Mouse (Mus musculus) layer of hippocampus, postnatal 36 days (tissue): ENCODE measurements around the gene Laptm4a. TPM values are rescaled to one million over a fixed set of nuclear protein-coding genes. Genes with fewer than 3 reads are reported as not detected.
A peak's percentile ranks its signal among the peaks of the same experiment; 100 is the strongest.
"Not testable (repeated sequence)": the region's sequence is repeated elsewhere in the genome, so short reads cannot be mapped to it uniquely, and the experiment has no call there.

Experiments used
- DNase-seq, 2 experiments: peaks; one replicate each; pipeline ENCODE4 v3.0.0; 2022
- total RNA-seq, 2 experiments: library from RNA; stranded (reverse); gene quantifications; 2 replicates each; pipeline ENCODE4 v1.2.3; 2021

Gene Laptm4a
- total RNA-seq, 2 experiments from 2014 or later = 211 to 225 TPM

- no peak for DNase-seq
These were observed 8.4 kb upstream of the Laptm4a start for GRCm38 (mm10) chr12:8912860-8913685.

DNA sequence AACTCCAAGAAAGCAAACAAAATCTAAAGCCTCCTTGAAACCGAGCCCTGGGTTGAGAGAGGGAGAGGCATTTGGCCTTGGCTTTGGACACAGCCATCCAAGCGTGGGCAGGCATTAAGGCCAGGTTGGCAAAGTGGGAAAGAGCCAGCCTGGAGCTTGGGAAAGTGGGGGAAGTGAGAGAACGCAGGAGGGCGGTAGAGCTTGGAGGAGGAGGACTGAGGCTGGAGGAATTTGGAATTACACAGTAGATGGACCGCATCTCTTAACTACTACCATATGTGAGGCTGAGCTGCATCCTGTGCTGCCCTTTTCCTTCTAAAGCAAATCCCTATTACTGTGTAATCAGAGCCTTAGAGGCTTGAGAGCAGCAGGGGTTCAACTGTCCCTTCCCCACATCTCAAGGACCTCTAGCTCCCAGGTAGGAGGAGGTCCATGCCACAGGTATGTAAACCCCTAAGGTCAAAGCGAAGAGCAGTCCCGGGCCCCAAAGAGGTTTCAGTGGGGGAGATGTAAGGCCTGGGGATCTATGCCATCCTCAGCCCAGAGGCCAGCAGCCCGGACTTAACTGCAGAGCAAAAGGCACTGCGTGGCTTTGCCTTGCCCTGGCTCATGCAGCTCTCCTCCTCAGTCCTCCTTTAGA, 7.6 kb upstream of the Laptm4a start:
- DNase-seq = no peak

DNA sequence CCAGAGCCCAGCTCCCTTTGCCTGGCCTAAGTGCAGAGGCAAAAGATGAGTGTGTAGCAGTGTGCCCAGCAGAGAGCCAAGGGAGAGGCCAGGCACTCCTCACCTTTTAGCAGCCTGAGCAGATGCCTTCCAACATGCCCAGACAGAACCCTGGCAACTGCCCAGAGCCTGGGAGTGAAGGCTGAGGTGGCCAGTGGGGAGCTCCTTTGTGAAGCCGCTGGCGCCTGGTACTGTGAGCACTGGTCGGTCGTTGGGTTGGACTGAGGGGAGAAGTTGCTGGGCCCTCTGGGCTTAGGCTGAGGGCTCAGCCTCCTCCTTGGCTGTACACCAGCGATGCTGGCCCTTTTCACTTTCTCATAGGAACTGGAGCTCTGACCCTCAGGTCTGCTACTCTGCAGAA, 5.1 kb upstream of the Laptm4a start:
- DNase-seq = peak; percentile 21 to 26

- DNase-seq = no peak
These were observed 2.2 kb upstream of the Laptm4a start for GRCm38 (mm10) chr12:8919231-8919630.

DNA sequence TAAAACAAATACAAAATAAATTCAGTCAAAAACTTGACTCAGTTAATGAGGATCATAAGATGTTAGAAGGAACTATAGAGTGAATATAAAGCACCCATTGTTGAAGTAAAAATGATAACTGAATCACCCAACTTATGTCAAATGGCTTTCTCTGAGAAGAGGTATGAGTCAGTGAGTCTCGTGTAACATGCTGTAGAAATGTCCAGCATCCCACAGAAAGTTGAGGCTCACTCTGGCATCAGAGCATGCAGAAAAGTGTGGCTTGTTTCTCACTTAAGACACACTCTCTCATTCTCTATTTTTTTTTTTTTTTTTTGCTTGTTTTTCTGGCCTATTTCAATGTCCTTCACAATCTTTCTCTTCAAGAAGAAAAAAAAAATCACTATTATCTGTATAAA, 469 bp upstream of the Laptm4a start:
- DNase-seq = no peak

DNA sequence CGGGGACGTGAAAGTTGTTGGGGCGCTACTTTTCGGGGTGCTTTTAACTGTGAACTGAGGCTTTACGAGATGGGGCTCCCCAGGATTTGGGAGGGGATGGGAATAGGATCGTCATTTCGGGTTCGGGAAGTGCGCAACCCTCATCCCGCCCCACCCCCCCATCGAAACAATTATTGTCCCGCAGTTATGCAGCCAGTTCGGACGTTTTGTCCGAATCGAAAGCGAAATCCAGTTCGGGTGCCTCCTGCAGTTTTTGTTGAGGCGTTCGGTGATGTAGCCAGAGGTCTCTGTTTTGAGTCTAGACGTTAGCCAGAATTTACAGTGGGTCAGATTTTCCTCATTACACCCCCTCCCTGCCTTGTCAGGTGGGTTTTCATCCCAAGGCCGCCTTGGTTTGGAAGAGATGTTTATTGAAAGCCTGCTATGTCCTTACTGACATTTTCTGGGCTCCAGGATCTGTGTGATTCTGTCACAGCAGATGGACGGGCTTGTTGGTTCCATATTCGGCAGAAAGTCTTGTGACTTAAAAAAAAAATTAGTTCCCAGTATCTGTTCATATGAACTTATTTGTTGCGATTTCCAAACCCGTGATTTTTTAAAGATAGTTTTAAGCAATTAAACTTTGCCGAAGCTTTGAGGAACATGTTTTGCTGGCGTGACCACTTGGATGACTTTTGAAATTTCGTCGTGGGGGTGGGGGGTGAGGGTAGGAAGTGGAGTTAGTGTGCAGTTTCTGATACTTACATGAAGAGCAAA, 1.1 kb downstream of the Laptm4a start:
- peak; percentile 12 to 32 for DNase-seq

- DNase-seq = no peak
These were observed 1.6 kb downstream of the Laptm4a start for GRCm38 (mm10) chr12:8923125-8923410.

DNA sequence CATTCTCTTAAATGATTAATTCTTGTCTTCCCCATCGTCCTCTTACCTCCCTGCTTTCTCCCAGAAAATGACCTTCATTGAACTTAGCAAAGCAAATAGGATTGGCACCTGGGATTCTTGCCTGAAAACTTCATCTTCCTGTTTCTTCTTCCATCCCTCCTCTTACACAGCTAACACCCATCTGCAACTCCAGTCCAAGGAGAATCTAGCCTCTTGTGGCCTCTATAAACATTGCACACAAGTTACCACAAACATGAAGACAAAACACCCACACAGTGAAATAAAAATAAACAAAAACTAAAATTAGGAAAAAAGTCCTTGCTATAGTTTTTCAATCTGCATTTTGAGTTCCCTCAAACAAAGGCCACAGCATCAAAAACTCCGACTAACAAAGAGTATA, 2.1 kb downstream of the Laptm4a start:
- DNase-seq = no peak

- DNase-seq = no peak
These were observed 6.2 kb downstream of the Laptm4a start for GRCm38 (mm10) chr12:8927652-8928051.

GRCm38 (mm10) chr12:8928766-8929165, 7.3 kb downstream of the Laptm4a start:
- DNase-seq = no peak

GRCm38 (mm10) chr12:8931083-8931482, 9.6 kb downstream of the Laptm4a start:
- DNase-seq = no peak

GRCm38 (mm10) chr12:8935349-8935748, 13.9 kb downstream of the Laptm4a start:
- DNase-seq = no peak

DNA sequence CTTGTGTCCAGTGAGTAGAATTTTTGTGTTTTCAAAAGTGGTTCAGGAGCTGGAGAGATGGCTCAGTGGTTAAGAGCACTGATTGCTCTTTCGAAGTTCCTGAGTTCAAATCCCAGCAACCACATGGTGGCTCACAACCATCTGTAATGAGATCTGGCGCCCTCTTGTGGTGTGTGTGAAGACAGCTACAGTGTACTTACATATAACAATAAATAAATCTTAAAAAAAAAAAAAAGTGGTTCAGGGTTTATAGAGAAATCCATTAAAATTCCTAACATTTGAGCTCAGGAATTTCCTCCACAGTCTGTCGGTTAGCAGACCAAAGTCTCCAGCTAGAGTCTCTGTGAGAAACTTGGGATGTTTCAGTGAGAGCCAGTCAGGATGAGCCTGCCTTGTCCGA, 14.7 kb downstream of the Laptm4a start:
- DNase-seq = not testable (repeated sequence)

- DNase-seq = no peak
These were observed 18.0 kb downstream of the Laptm4a start for GRCm38 (mm10) chr12:8939490-8939889.

DNA sequence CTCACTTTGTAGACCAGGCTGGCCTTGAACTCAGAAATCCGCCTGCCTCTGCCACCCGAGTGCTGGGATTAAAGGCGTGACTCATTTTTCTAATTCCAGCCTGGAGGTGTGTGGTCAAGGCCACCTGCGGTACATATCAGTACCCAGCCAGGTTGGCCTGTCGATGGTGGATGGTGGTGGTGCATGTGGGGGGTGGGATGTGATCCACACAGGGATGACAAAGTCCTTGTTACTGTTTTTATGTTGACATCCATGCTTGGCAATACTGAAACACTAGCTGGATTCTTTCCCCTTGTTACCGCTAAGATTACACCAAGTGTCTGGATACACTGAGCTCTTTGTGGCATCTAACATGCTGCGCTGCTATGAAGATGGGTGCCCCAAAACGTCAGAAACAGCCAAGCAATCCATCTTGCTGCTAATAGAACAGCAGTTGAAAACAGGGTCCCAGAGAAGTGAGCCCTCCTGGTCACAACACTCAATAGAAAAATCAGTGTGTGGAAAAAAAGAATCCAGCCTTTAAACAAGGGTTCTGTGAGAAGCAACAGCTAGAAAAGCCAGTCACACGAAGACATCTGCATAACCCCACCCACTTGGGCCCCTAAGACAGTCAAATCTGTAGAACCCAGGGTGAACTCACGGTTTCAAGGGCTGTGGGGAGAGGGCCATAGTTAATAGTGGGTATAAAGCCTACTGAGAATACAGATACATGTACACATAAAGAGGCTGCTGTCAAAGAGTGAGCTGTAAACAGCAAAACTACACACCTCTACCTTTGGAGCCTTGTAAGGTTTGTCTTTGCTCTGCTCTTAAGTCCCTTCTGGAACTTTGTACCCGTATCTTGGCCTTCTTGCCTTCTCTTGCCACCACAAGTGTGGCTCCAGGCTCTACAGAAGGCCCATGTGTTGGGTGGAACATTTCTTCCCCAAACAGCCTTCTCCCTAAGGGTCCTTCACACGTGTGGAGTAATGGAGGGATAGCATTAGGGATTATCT, 18.8 kb downstream of the Laptm4a start:
- DNase-seq = no peak

GRCm38 (mm10) chr12:8941131-8941615, 19.7 kb downstream of the Laptm4a start:
- DNase-seq = no peak

GRCm38 (mm10) chr12:8941699-8942392, 20.4 kb downstream of the Laptm4a start:
- DNase-seq = no peak

- no peak for DNase-seq
These were observed 25.7 kb downstream of the Laptm4a start for GRCm38 (mm10) chr12:8947163-8947562.

- DNase-seq = peak in 1 of 2 experiments; percentile 12
These were observed 26.4 kb downstream of the Laptm4a start, which contains the start of gene Matn3 for GRCm38 (mm10) chr12:8947714-8948464. Matn3 (plus strand) TSS chr12:8947929.

DNA sequence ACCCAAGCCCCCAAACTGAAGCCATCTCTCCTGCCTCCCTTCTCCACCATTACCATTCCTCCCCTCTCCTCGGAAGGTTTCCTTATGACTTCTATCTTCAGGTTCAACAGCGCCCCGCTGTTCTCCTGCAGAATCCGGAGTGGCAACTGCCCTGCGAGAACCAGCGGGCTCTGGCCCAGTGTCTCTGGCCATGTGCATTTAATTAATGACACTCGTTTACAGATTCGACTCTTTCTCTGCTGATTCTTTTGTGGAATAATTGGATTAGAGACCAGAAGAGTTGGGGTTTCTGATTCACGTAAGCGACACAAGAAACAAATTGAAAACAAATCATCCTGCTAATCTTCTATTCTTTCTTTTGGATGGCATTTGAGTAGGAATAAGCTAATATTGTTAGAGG, 31.7 kb downstream of the Laptm4a start:
- DNase-seq = no peak

- no peak for DNase-seq
These were observed 32.7 kb downstream of the Laptm4a start for GRCm38 (mm10) chr12:8954161-8954561.
